Mouse (Mus musculus): ENCODE results near the gene Efr3b.

Gene Efr3b

DNA sequence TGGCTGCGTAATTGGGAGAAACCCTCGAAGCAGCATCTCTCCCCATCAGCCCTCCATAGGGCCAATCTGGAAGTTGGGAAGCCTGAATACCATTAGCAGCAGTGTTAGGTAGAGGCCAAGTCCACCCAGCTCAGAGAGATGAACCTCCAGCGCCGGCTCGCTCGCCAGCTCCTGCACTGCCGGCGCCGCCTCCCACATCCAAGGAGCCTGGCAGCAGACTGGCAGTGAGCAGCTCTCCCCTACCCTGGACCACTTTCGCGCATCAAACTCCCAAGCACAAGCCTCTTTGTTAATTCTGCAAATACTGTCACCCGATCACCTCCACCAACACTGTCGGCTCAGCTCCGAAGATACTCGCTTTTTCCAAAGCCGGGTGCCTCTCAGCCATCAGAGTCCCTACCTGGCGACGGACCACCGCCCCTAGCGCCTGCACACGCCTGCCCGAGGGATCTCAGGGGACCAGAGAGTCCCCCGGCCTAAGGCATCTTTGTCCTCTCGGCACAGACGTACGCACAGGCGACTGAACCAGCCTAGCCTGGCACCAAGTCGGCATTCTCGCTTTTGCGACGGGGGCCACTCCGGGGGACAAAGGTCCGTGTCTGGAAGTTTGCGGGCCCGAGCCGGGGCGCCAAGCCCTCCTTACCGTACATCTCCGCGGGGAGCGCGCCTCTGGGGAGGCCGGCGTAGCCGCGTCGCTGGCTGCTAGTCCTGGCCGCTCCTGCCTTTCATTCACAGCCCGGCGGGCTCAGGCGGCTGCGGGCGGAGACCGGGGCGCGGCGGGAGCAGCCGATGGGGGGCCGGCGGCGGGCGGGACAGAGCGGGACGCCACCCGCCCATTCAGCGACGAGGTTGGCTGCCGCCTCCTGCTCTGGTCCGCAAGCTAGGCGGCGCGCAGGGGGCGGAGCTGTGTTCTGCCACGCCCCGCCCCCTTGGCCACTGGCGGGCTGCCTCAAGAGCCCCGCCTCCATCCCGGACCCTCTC is at the start of gene Efr3b:
TSS of gene Efr3b (minus strand) at position 855 of the 981 bp plus-strand sequence.
- DNase-seq (ENCODE audit: low read depth, low spot score) = no peak

GRCm38 (mm10) chr12:4083441-4083840 is 44.7 kb upstream of the Efr3b start:
- no peak for DNase-seq (ENCODE audit: low read depth, low spot score)

GRCm38 (mm10) chr12:4082132-4083001 is 43.7 kb upstream of the Efr3b start, which contains the start of gene Dnajc27:
TSS of gene Dnajc27 (plus strand) at chr12:4082583.
- peak; percentile 96 for DNase-seq (ENCODE audit: low read depth, low spot score)

DNA sequence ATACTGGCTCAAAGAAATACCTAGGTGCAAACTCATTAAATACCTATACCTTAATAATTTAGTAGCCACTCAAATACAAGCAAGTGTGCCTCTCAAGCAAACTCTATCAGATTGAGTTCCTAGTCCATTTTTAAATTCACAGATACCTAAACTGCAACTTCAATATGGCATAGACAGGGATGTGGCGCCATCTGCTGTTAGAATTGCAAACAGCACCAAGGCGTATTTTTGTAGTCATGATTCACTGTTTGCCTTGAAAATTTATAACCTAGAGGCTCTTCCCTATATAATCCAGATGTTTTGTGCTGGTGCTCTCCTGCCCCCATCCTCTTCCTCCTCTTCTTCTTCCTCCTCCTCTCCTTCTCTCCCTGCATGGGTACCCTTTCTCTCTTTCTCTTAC is 41.6 kb upstream of the Efr3b start:
- DNase-seq (ENCODE audit: low read depth, low spot score) = peak; percentile 66

DNA sequence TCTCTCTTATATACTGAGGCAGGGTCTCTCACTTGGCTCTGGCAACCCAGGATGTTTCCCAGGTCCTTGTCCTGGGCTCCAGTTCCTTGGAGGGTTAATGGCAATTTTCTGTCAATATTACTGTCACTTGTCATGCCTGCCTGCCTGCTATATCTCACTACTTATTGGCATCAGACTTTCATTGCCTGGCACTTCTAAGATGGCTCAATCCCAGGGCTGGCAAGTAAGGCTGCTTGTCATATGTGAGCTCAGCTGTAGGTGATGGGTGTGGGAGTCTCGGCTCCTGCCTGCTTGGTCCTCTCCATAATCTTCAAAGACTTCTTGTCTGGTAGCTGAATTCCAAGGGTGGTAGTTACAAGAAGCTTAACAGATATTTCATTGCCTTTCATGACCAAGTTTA is 39.4 kb upstream of the Efr3b start:
- DNase-seq (ENCODE audit: low read depth, low spot score) = no peak

DNA sequence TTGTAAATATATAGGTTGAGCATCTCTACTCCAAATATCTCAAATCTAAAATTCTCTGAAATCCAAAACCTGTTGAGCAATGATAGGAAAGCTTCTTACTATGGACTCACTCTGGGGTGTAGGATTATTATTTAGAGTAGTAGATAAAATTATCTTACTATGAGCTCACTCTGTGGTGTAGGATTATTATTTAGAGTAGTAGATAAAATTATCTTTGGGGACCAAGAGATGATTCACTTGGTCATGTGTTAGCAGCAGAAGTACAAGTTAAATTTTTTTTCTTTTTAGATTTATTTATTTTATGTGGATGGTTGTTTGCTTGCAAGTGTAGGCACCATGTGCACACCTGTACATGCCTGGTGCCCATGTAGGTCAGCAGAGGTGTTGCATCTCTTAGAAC is 37.7 kb upstream of the Efr3b start:
- no peak for DNase-seq (ENCODE audit: low read depth, low spot score)

DNA sequence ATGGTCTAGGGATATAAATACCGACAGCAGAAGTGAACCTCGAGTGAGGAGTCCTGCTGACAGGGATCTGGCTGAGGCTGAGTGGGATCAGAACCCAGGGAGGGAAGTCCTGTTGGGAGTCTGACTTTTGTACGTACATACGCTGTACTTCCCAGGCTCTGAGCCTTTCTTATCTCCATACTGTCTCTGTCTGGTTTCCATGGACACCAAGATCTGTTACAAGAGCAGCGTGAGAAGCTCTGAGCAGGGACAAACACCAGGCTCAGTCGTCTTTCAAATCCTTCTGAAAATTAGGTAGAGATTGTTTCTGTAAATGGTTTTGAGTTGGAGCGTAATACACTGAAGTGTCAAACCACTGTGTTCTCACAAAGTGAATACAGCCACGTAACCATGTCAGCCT is 36.7 kb upstream of the Efr3b start:
- no peak for DNase-seq (ENCODE audit: low read depth, low spot score)

DNA sequence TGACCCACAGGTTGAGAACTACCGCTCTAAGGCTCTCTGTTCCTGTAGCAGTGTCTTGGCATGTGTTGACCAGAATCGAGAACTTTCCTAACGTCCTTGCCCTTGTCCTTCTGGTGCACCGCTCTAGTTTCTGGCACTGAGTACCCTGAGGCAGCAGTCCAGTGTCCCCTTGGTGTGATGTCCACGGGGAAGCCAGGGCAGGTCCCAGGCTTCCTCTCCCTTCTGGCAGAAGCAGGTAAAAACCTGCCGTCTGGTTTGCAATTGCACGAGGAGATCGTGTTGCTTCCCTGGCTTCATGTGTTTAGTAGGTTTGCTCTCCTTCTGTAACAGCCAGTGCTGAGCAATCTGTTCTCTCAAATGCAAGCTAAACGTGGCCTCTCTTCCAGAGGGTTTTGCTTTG is 33.0 kb upstream of the Efr3b start:
- no peak for DNase-seq (ENCODE audit: low read depth, low spot score)

- no peak for DNase-seq (ENCODE audit: low read depth, low spot score)
Measured at GRCm38 (mm10) chr12:4068551-4068950, 29.8 kb upstream of the Efr3b start.

DNA sequence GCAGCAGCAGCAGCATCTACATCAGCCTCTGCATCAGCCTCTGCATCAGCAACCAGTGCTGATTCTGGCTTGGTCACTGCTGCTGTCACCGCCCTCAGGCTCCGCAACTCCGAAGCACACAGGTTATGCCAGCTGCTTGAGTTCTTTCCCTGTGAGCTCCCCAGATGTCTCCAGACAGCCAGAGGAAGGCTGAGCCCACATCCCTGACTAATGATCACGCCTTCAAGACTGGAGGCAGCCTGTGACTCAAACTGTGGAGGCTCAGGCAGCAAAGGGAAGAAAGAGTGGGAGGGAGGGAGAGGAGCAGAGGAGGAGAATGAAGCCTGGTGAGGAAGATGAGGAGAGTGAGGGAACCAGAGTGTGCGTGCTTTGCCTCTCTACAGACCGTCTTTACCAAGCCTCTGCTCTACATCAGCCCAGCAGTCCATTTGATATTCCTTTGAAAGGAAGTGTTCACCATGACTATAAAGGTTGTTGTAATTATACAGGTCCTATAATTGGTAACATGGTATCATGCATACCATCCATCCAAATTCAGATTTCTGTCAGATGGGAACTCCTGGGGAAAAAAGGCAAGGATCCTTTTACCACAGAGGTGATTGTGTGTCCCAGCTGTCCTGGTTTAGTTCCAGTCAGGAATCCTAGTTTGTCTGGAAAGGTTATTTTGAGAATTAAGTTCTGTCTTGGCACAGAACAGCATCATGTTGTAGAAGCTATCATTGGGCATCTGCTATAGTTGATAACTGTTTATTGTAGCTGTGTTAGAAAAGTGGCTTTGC is 28.2 kb upstream of the Efr3b start:
- peak; percentile 79 for DNase-seq (ENCODE audit: low read depth, low spot score)

DNA sequence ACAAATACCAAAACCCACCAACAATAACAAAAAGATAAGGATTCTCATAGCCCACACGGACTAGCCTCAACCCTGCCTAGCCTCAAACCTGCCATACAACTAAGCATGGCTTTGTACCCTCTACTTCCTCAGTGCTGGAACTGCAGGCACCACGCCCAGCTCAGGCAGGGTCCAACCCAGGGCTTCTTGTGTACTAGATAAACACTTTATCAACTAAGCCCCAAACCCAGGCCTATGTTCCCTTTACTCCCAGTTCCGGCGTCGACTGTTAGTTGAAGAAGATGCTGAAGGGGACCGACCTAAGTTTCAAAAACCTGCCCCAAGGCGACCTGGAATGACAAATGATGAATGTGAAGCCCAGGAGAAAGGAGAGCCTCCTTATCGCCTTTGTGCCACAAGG is 27.2 kb upstream of the Efr3b start:
- DNase-seq (ENCODE audit: low read depth, low spot score) = no peak

DNA sequence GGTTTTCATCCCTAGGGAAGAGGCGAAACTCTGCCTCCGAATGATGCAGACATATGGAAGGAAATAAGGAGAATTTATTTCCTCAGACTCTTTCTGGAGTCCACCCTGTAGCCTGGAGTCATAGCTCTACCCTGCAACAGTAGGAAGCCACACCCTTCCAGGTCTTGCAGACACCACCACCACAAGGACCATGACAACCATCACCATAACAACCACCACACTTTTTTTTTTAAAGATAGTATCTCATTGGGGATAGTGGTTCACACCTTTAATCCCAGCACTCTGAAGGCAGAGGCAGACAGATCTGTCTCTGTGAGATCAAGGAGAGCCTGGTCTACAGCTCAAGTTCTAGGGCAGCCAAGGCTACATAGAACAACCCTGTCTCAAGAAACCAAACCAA is 26.8 kb upstream of the Efr3b start:
- no peak for DNase-seq (ENCODE audit: low read depth, low spot score)

DNA sequence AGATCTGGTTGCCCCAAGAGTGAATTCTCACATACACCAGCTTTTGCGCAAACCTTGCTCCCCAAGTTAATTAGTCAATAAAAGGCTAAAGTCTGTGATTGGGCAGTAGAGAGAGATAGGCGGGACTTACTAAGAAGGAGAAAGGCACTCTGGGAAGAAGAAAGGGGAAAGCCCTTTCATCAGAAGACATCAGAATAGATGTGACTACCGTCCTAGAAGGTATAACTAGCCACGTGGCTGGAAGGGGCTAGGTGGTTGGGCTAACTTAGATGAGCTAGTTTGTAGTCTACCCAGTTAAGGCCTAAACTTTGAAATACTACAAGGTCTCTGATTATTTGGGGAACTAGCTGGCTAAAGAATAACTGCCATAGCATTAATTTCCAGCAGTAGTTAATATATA is 21.0 kb upstream of the Efr3b start:
- no peak for DNase-seq (ENCODE audit: low read depth, low spot score)

GRCm38 (mm10) chr12:4058321-4058720 is 19.6 kb upstream of the Efr3b start:
- DNase-seq (ENCODE audit: low read depth, low spot score) = no peak

- no peak for DNase-seq (ENCODE audit: low read depth, low spot score)
Measured at GRCm38 (mm10) chr12:4054845-4055244, 16.1 kb upstream of the Efr3b start.

DNA sequence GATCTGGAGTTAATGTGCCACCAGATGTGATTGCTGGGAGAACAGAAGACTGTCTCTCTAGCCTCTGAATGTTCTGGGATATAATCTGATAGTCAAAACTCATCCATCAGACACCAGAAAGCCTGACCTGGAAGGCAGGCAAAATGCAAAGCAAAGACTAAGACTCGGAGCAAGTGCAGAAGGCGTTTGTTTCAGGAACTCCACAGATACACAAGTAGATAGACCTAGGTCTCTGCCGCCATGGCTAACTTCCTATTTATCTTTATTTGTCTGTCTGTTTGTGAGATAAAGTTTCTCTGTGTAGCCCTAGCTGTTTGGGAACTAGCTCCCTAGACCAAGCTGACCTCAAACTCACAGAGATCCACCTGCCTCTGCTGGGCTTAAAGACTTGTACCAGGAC is 14.9 kb upstream of the Efr3b start:
- no peak for DNase-seq (ENCODE audit: low read depth, low spot score)

GRCm38 (mm10) chr12:4050861-4051425 is 12.2 kb upstream of the Efr3b start:
- no peak for DNase-seq (ENCODE audit: low read depth, low spot score)

DNA sequence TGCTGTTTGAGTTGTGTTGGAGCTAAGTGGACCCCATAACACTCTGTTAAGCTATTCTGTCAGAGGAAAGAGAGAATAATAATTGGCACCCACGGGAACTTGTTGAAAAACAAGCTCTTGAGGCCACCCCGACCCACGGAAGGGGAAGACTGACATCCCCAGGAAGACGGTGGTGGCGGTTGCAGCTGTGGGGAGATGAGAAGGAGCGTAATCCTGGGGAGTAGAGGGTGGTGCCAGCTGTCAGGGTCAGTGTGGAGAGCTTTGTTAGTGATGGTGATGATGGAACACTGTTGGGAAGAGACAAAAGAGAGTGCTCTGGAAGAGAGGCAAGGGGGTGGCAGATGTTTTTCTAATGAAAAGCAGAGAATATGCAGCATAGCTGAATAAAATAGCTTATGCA is 9.3 kb upstream of the Efr3b start:
- DNase-seq (ENCODE audit: low read depth, low spot score) = no peak

DNA sequence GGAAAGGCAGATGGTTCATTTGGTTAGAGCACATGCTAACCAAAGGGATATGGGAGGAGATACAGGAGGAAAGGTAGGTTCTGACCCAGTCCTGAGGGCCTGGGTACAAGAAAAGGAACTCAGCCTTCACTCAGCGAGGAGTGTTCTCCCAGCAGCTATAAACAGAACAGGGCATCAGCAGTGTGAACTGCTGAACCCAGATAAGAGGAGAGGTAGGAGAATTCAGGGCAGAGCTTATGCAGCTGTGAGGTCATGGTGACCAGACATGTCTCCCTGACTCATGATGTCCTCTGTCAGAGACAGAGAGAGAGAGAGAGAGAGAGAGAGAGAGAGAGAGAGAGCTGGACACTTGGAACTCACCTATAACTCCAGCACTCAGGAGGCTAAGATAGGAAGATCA is 7.3 kb upstream of the Efr3b start:
- DNase-seq (ENCODE audit: low read depth, low spot score) = no peak

DNA sequence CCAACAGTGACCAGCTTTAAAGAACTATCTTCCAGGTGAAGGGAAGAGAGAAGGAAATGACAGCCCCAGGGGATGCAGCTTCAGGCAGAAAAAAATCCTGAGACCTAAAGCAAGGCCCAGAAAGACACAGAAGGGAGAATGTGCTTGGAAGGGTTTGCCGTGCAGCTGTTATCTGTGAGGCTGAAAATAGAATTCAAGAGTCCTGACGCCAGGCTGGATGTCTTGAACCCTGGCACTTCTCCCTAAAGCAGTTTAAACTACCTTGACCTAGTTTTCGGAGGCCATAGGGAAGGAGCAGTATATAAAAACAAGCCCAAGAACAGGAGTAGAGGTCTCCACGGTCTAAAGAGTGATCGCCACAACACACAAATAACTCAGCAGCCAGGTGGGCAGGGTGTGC is 3.7 kb upstream of the Efr3b start:
- DNase-seq (ENCODE audit: low read depth, low spot score) = no peak

DNA sequence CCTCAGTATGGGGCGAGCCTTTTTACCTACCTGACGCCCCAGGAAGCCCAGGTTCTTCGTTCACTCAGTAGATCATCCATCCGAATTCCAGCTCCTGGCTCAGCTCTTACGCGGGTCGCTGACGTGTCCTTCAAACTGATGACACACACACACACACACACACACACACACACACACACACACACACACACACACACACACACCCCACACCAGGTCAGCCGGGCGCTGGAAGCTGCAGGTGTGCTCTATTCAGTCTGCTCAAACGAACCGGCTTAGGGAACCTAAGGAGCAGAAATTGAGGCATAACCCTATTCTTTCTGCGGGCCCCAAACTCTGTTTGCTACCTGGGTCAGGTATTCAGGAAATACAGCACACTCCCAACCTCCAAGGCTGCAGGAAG is 331 bp upstream of the Efr3b start:
- no peak for DNase-seq (ENCODE audit: low read depth, low spot score)
